Mouse (Mus musculus): ENCODE measurements at regions not wholly inside any gene's neighbourhood (a gene's known extent, or its start where the extent isn't known, plus 50 kb on each side); places are given as distances from the start of the nearest gene placed in this dataset.
A peak's percentile ranks its signal among the peaks of the same experiment; 100 is the strongest.
"Not testable (repeated sequence)": the region's sequence is repeated elsewhere in the genome, so short reads cannot be mapped to it uniquely, and the experiment has no call there.

GRCm38 (mm10) chr12:113332226-113332625, 146.5 kb downstream of the Tmem121 start:
- DNase-seq = peak in 1 of 2 experiments; percentile 5
- intact Hi-C loops (cut with DNase I) = no loop called here

- intact Hi-C loops (cut with DNase I) = no loop called here
- DNase-seq = no peak
Observed at GRCm38 (mm10) chr12:113333399-113333798, 147.7 kb downstream of the Tmem121 start.

GRCm38 (mm10) chr12:113333853-113334252, 148.1 kb downstream of the Tmem121 start:
- intact Hi-C loops (cut with DNase I); DNase-seq: not testable (repeated sequence)

- DNase-seq = no peak
- intact Hi-C loops (cut with DNase I) = no loop called here
Observed at GRCm38 (mm10) chr12:113337271-113337670, 151.5 kb downstream of the Tmem121 start.

- DNase-seq = no peak
- intact Hi-C loops (cut with DNase I) = no loop called here
Observed at GRCm38 (mm10) chr12:113338891-113339290, 150.4 kb upstream of the Adam6b start.

GRCm38 (mm10) chr12:113341046-113341445, 148.3 kb upstream of the Adam6b start:
- DNase-seq = no peak
- intact Hi-C loops (cut with DNase I) = no loop called here

- intact Hi-C loops (cut with DNase I) = no loop called here
- no peak for DNase-seq
Observed at GRCm38 (mm10) chr12:113355132-113355531, 134.2 kb upstream of the Adam6b start.

- intact Hi-C loops (cut with DNase I) = no loop called here
- no peak for DNase-seq
Observed at GRCm38 (mm10) chr12:113358077-113358476, 131.2 kb upstream of the Adam6b start.

GRCm38 (mm10) chr12:113360032-113360431, 129.3 kb upstream of the Adam6b start:
- intact Hi-C loops (cut with DNase I) = no loop called here
- no peak for DNase-seq

GRCm38 (mm10) chr12:113362409-113363038, 126.8 kb upstream of the Adam6b start:
- intact Hi-C loops (cut with DNase I) = no loop called here
- no peak for DNase-seq

- intact Hi-C loops (cut with DNase I) = no loop called here
- DNase-seq = no peak
Observed at GRCm38 (mm10) chr12:113364023-113364422, 125.3 kb upstream of the Adam6b start.

GRCm38 (mm10) chr12:113364437-113364836, 124.9 kb upstream of the Adam6b start:
- intact Hi-C loops (cut with DNase I) = no loop called here
- no peak for DNase-seq

- no peak for DNase-seq
- intact Hi-C loops (cut with DNase I) = no loop called here
Observed at GRCm38 (mm10) chr12:113365783-113366182, 123.5 kb upstream of the Adam6b start.

- DNase-seq = no peak
- intact Hi-C loops (cut with DNase I) = no loop called here
Observed at GRCm38 (mm10) chr12:113366394-113366793, 122.9 kb upstream of the Adam6b start.

- intact Hi-C loops (cut with DNase I) = no loop called here
Observed at GRCm38 (mm10) chr12:113401578-113402113, 87.7 kb upstream of the Adam6b start.

GRCm38 (mm10) chr12:113402823-113403222, 86.5 kb upstream of the Adam6b start:
- no peak for DNase-seq
- intact Hi-C loops (cut with DNase I) = no loop called here

More at GRCm38 (mm10) chr12:113401578-113402113, 87.7 kb upstream of the Adam6b start:
- no peak for DNase-seq

- no peak for DNase-seq
- intact Hi-C loops (cut with DNase I) = no loop called here
Observed at GRCm38 (mm10) chr12:113411113-113411512, 78.2 kb upstream of the Adam6b start.

- no peak for DNase-seq
- intact Hi-C loops (cut with DNase I) = no loop called here
Observed at GRCm38 (mm10) chr12:113413996-113414395, 75.3 kb upstream of the Adam6b start.

- DNase-seq = no peak
- intact Hi-C loops (cut with DNase I) = no loop called here
Observed at GRCm38 (mm10) chr12:113417521-113417920, 71.8 kb upstream of the Adam6b start.

GRCm38 (mm10) chr12:113418731-113419402, 70.4 kb upstream of the Adam6b start:
- intact Hi-C loops (cut with DNase I) = no loop called here
- no peak for DNase-seq

GRCm38 (mm10) chr12:113420721-113421305, 68.5 kb upstream of the Adam6b start:
- DNase-seq = no peak
- intact Hi-C loops (cut with DNase I) = no loop called here

Data from heart, postnatal 14 days (tissue).